Mouse (Mus musculus) hindbrain, postnatal 0 days (tissue): Measurements from ENCODE around the gene Prdx6. TPM values are rescaled to one million over a fixed set of nuclear protein-coding genes. Genes with fewer than 3 reads are reported as not detected.

Experiments used
- ATAC-seq: fragments of 200-750 bp; cut with Nextera tagmentation; 2 replicates; pipeline ENCODE4 v1.8.0; 2017; ENCODE audit warnings: mild to moderate bottlenecking, moderate TSS enrichment, moderate library complexity
- DNase-seq: peaks from one replicate; pipeline ENCODE4 v3.0.0-alpha.2; 2015; ENCODE audit warnings: low spot score
- H3K27ac ChIP-seq: fragments of 300-500 bp; sonication (generic); 2 replicates; pipeline ENCODE4 v1.5.1; 2014; ENCODE audit warnings: mild to moderate bottlenecking
- H3K27me3 ChIP-seq: fragments of 300-500 bp; sonication (generic); 2 replicates; pipeline ENCODE4 v1.6.1; 2014; ENCODE audit warnings: low read length, mixed read lengths; ENCODE audit not compliant: insufficient read depth
- H3K36me3 ChIP-seq: fragments of 300-500 bp; sonication (generic); 2 replicates; pipeline ENCODE4 v1.6.1; 2014; ENCODE audit warnings: low read length, mixed read lengths; ENCODE audit not compliant: insufficient read depth
- H3K4me1 ChIP-seq: fragments of 300-500 bp; sonication (generic); 2 replicates; pipeline ENCODE4 v1.6.1; 2014; ENCODE audit warnings: antibody characterized with exemption, low read length, mixed read lengths; ENCODE audit not compliant: insufficient read depth
- H3K4me2 ChIP-seq: fragments of 300-500 bp; sonication (generic); 2 replicates; pipeline ENCODE4 v1.6.1; 2014; ENCODE audit warnings: low read depth, mild to moderate bottlenecking, low read length, moderate library complexity, mixed read lengths
- H3K4me3 ChIP-seq: fragments of 300-500 bp; sonication (generic); 2 replicates; pipeline ENCODE4 v1.5.1; 2014; ENCODE audit warnings: low read length
- H3K9ac ChIP-seq: fragments of 300-500 bp; sonication (generic); replicated peaks from 2 replicates; pipeline ENCODE4 v1.6.1; 2014; ENCODE audit warnings: mild to moderate bottlenecking, low read length, moderate library complexity, mixed read lengths
- H3K9me3 ChIP-seq: fragments of 300-500 bp; sonication (generic); 2 replicates; pipeline ENCODE4 v1.6.1; 2016; ENCODE audit warnings: low read length, mixed read lengths
- CTCF ChIP-seq: IDR thresholded peaks from 2 replicates; pipeline ENCODE4 v1.5.1; 2016; ENCODE audit warnings: antibody characterized with exemption, control low read depth, low read depth
- WGBS: fragments of 180-500 bp; shearing (Covaris S2); extraction: QIAGEN DNeasy Blood & Tissue Kit; methylation state at CpG from one replicate; pipeline ENCODE4 v1.1.7; 2014; 5-methylcytosine and 5-hydroxymethylcytosine counted together
- polyA plus RNA-seq: library from polyadenylated mRNA; unstranded; fragments of >200 nt; fragmentation: Nextera tagmentation; extraction: Ambion mirVana; gene quantifications from 2 replicates; pipeline ENCODE4 v1.2.1, GENCODE M21; 2015
- total RNA-seq: library from RNA; depleted of rRNA; stranded (reverse); fragments of >200 nt; gene quantifications from 2 replicates; pipeline ENCODE4 v1.2.3, GENCODE M21; 2014

The Prdx6 gene
- total and polyA plus RNA-seq, 2 experiments from 2014 or later = 129 to 223 TPM

DNA sequence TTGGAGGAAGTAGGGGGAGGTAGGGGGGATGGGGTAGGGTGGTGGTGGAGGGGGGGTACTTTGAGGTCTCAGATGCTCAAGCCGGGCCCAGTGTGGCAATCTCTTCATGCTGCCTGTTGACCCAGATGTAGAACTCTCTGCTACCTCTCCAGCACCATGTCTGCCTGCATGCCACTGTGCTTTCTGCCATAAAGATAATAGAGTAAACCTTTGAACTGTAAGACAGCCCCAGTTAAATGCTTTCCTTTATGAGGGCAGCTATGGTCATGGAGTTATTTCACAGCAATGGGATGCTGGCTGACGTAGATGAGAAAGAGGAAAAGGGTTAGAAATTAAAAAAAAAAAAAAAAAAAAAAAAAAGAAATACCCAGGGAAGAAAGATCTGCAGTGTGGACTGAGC, 11.5 kb upstream of the Prdx6 start:
- 94% methylated on average over 2 of the region's 2 CpGs for WGBS
- no peak overlapping the region for H3K9ac ChIP-seq
- no peak for TF ChIP-seq CTCF
- H3K27ac ChIP-seq = no peak overlapping the region
- no peaks in the 10 kb centered on the region for H3K27me3 ChIP-seq
- no peaks in the 10 kb centered on the region for H3K9me3 ChIP-seq
- no peaks in the 10 kb centered on the region for H3K36me3 ChIP-seq
- ATAC-seq = no peak
- H3K4me3 ChIP-seq = no peak overlapping the region
- no peak for DNase-seq
- no peak overlapping the region for H3K4me2 ChIP-seq
- no peaks in the 10 kb centered on the region for H3K4me1 ChIP-seq

- no peak for DNase-seq
- TF ChIP-seq CTCF = no peak
- 73% methylated on average over 2 of the region's 2 CpGs for WGBS
Measured at GRCm38 (mm10) chr1:161260761-161261160, 9.7 kb upstream of the Prdx6 start.

GRCm38 (mm10) chr1:161259142-161259541, 8.1 kb upstream of the Prdx6 start:
- Histone ChIP-seq H3K27me3 (no peaks in the 10 kb centered on the region), H3K4me3 (no peak overlapping the region), H3K9ac (no peak overlapping the region), H3K27ac (no peak overlapping the region), H3K4me1 (no peaks in the 10 kb centered on the region), H3K9me3 (no peaks in the 10 kb centered on the region), H3K36me3 (no peaks in the 10 kb centered on the region), H3K4me2 (no peak overlapping the region)
- WGBS = 73% methylated on average over 5 of the region's 6 CpGs
- no peak for DNase-seq
- ATAC-seq = no peak
- TF ChIP-seq CTCF = no peak

More at GRCm38 (mm10) chr1:161260761-161261160, 9.7 kb upstream of the Prdx6 start:
- Histone ChIP-seq H3K36me3 (no peaks in the 10 kb centered on the region), H3K4me1 (no peaks in the 10 kb centered on the region), H3K9ac (no peak overlapping the region), H3K4me2 (no peak overlapping the region), H3K4me3 (no peak overlapping the region), H3K27ac (no peak overlapping the region), H3K9me3 (no peaks in the 10 kb centered on the region), H3K27me3 (no peaks in the 10 kb centered on the region)
- no peak for ATAC-seq

DNA sequence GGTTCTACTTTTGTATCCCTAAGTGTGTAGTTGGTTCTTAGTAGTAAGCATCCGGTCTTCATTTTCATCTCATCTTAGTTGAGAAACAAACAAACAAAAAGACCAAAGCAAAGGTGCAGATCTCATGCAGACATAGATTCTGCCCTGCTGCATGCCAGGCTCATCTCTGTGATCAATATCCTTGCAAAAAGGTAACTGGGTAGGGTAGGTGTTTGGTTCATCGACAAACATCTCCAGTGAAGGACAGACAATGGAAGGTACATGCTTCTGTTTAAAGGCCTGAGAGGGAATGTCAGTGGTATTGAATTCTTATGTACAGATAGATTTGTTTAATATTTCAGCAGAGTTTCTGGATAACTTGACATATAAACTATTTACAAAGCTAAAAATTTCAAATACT, 7.3 kb upstream of the Prdx6 start:
- Histone ChIP-seq H3K4me1 (no peaks in the 10 kb centered on the region), H3K36me3 (no peaks in the 10 kb centered on the region), H3K4me2 (no peak overlapping the region), H3K27me3 (no peaks in the 10 kb centered on the region), H3K9me3 (no peaks in the 10 kb centered on the region), H3K4me3 (no peak overlapping the region), H3K9ac (no peak overlapping the region), H3K27ac (no peak overlapping the region)
- DNase-seq (no peak), ATAC-seq (no peak)
- 98% methylated on average over 2 of the region's 2 CpGs for WGBS
- no peak for TF ChIP-seq CTCF

DNA sequence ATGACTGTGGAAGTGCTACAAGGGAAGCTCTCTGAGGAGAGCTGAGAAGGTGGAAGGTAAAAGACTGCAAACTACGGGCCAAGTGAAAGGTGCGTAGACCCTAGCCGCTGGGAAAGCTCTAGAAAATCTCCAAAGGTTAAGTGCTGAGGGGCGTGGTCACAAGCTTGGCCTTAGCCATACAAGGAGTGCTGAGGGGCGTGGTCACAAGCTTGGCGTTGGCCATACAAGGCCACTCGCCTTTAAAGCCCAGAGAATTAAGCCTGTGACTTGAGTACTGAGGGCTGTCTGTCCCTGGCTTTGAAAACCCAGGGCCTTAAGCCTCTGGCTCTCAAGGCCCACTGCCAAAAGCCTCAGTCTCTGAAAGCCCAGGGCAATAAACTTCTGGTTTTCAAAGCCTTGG, 5.9 kb upstream of the Prdx6 start:
- Histone ChIP-seq H3K27ac (no peak overlapping the region), H3K9me3 (no peaks in the 10 kb centered on the region), H3K4me2 (no peak overlapping the region), H3K4me1 (no peaks in the 10 kb centered on the region), H3K4me3 (no peak overlapping the region), H3K9ac (no peak overlapping the region), H3K27me3 (no peaks in the 10 kb centered on the region), H3K36me3 (no peaks in the 10 kb centered on the region)
- no peak for TF ChIP-seq CTCF
- WGBS = 74% methylated on average over 7 of the region's 7 CpGs
- DNase-seq (no peak), ATAC-seq (no peak)

DNA sequence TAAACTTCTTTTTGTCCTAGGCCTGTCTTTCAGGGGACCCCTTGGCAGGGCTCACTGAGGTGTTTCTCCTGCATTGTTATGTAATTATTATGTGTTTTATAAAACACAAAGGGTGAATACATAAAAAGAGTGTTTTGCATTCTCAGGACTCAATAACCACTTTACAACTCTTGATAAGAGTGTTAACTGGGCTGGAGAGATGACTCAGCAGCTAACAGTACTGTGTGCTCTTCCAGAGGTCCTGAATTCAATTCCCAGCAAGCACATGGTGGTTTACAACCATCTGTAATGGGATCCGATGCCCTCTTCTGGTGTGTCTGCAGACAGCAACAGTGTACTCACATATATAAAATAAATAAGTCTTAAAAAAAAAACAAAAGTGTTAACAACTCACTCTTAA, 3.3 kb upstream of the Prdx6 start:
- no peak overlapping the region for H3K4me3 ChIP-seq
- no peaks in the 10 kb centered on the region for H3K36me3 ChIP-seq
- DNase-seq = no peak
- 90% methylated on average over 1 of the region's 1 CpGs for WGBS
- H3K4me1 ChIP-seq = 0 out of 2 replicates have a peak, but pooled peaks cover 2% of the 10 kb centered on the region
- H3K27me3 ChIP-seq = no peaks in the 10 kb centered on the region
- no peak for ATAC-seq
- no peak overlapping the region for H3K27ac ChIP-seq
- H3K4me2 ChIP-seq = no peak overlapping the region
- no peaks in the 10 kb centered on the region for H3K9me3 ChIP-seq
- H3K9ac ChIP-seq = no peak overlapping the region
- TF ChIP-seq CTCF = no peak

DNA sequence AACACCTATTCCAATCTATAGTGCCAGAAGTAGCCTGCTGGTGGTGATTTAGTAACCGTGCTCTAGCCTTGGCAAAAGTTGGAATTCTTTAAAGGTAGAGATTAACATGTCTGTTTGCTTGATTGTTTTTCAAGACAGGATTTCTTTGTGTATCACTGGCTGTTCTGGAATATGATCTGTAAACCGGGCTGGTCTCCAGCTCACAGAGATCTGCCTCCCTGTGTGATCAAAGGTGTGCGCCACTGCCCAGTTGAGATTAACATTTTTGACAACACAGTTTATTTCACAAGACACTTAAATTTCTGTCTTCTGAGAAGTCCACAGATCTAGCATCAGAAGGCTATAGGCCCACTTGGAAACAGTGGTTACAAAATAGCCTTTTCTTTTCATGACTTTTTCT, 1.9 kb upstream of the Prdx6 start:
- H3K27ac ChIP-seq = no peak overlapping the region
- no peaks in the 10 kb centered on the region for H3K9me3 ChIP-seq
- ATAC-seq (no peak), DNase-seq (no peak)
- H3K9ac ChIP-seq = no peak overlapping the region
- TF ChIP-seq CTCF = no peak
- H3K36me3 ChIP-seq = no peaks in the 10 kb centered on the region
- WGBS = 78% methylated on average over 3 of the region's 3 CpGs
- H3K4me2 ChIP-seq = no peak overlapping the region
- H3K4me3 ChIP-seq = no peak overlapping the region
- H3K4me1 ChIP-seq = peaks cover 14% of the 10 kb centered on the region; the same call in 1 of the 2 replicates
- H3K27me3 ChIP-seq = no peaks in the 10 kb centered on the region
